Mouse (Mus musculus) neural tube, embryonic 14.5 days (tissue): ENCODE measurements around the gene Agap2. TPM values are rescaled to one million over a fixed set of nuclear protein-coding genes. Genes with fewer than 3 reads are reported as not detected.

Experiments used
- ATAC-seq: fragments of 200-750 bp; cut with Nextera tagmentation; 2 replicates; pipeline ENCODE4 v1.8.0; 2017; ENCODE audit warnings: low read depth, mild to moderate bottlenecking, moderate TSS enrichment, moderate library complexity
- H3K27ac ChIP-seq: fragments of 300-500 bp; sonication (generic); 2 replicates; pipeline ENCODE4 v1.5.1; 2014; ENCODE audit warnings: low read depth, mild to moderate bottlenecking, control low read depth, low read length, moderate library complexity, mixed read lengths
- H3K27me3 ChIP-seq: fragments of 300-500 bp; sonication (generic); 2 replicates; pipeline ENCODE4 v1.6.1; 2014; ENCODE audit warnings: low read length; ENCODE audit not compliant: control insufficient read depth, insufficient read depth
- H3K36me3 ChIP-seq: fragments of 300-500 bp; sonication (generic); 2 replicates; pipeline ENCODE4 v1.6.1; 2014; ENCODE audit warnings: low read length, mixed read lengths; ENCODE audit not compliant: control insufficient read depth, insufficient read depth
- H3K4me1 ChIP-seq: fragments of 300-500 bp; sonication (generic); 2 replicates; pipeline ENCODE4 v1.6.1; 2014; ENCODE audit warnings: low read length; ENCODE audit not compliant: control insufficient read depth, insufficient read depth
- H3K4me2 ChIP-seq: fragments of 300-500 bp; sonication (generic); 2 replicates; pipeline ENCODE4 v1.6.1; 2014; ENCODE audit warnings: mild to moderate bottlenecking, low read depth, low read length, control low read depth
- H3K4me3 ChIP-seq: fragments of 300-500 bp; sonication (generic); 2 replicates; pipeline ENCODE4 v1.5.1; 2014; ENCODE audit warnings: low read depth, low read length, control low read depth, mixed read lengths
- H3K9ac ChIP-seq: fragments of 300-500 bp; sonication (generic); replicated peaks from 2 replicates; pipeline ENCODE4 v1.6.1; 2014; ENCODE audit warnings: low read depth, mild to moderate bottlenecking, control low read depth, low read length, mixed read lengths
- H3K9me3 ChIP-seq: fragments of 300-500 bp; sonication (generic); 2 replicates; pipeline ENCODE4 v1.6.1; 2016; ENCODE audit warnings: low read length; ENCODE audit not compliant: control insufficient read depth
- WGBS: fragments of 180-500 bp; shearing (Covaris S2); extraction: QIAGEN DNeasy Blood & Tissue Kit; methylation state at CpG from one replicate; pipeline ENCODE4 v1.1.7; 2014; 5-methylcytosine and 5-hydroxymethylcytosine counted together
- polyA plus RNA-seq: library from polyadenylated mRNA; unstranded; fragments of >200 nt; fragmentation: Nextera tagmentation; extraction: Ambion mirVana; gene quantifications from 2 replicates; pipeline ENCODE4 v1.2.1, GENCODE M21; 2014

The Agap2 gene
- polyA plus RNA-seq, 1 experiment from 2014 or later: 10.6 TPM

DNA sequence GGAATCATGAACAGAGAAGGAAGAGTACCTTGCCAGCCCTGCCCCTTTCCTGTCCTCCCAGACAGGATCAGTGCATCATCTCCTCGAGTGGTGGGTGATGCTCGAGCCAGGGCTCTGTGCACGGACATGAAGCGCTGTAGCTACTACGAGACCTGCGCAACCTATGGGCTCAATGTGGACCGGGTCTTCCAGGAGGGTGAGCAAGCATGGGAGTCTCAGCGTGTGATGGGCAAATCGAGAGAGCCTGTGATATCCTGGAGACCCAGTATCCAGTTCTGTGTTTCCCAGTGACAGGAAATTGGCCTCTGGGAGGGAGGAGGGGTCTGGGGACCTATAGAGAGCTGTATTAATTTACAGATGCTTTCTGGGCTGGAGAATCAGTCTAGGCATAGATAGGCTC lies 10.0 kb downstream of the Agap2 start:
- H3K36me3 ChIP-seq: peaks cover 18% of the 10 kb centered on the region; the same call in 1 of the 2 replicates
- no peak overlapping the region for H3K4me2 ChIP-seq
- no peak for ATAC-seq
- H3K9ac ChIP-seq: no peak overlapping the region
- 80% methylated on average over 9 of the region's 9 CpGs for WGBS
- no peaks in the 10 kb centered on the region for H3K9me3 ChIP-seq
- peaks cover 21% of the 10 kb centered on the region for H3K4me1 ChIP-seq
- no peak overlapping the region for H3K4me3 ChIP-seq
- no peak overlapping the region for H3K27ac ChIP-seq
- H3K27me3 ChIP-seq: peaks cover 22% of the 10 kb centered on the region

- peaks cover 16% of the 10 kb centered on the region for H3K4me1 ChIP-seq
- H3K27me3 ChIP-seq: peaks cover 28% of the 10 kb centered on the region
- H3K36me3 ChIP-seq: peaks cover 18% of the 10 kb centered on the region; the same call in 1 of the 2 replicates
- no peak overlapping the region for H3K9ac ChIP-seq
- H3K9me3 ChIP-seq: no peaks in the 10 kb centered on the region
- H3K4me2 ChIP-seq: no peak overlapping the region
- H3K4me3 ChIP-seq: no peak overlapping the region
- WGBS: 79% methylated on average over 6 of the region's 6 CpGs
- H3K27ac ChIP-seq: no peak overlapping the region
- ATAC-seq: no peak
These were observed 10.5 kb downstream of the Agap2 start for GRCm38 (mm10) chr10:127085633-127086032.

- Histone ChIP-seq H3K27ac (no peak overlapping the region), H3K4me1 (peaks cover 10% of the 10 kb centered on the region), H3K4me2 (peak overlapping the region; percentile 20; the same call in 1 of the 2 replicates), H3K9ac (0 out of 2 replicates have a peak overlapping the region, but pooled peaks have one; percentile 34), H3K9me3 (no peaks in the 10 kb centered on the region), H3K27me3 (peaks cover 34% of the 10 kb centered on the region), H3K4me3 (0 out of 2 replicates have a peak overlapping the region, but pooled peaks have one; percentile 7), H3K36me3 (peaks cover 23% of the 10 kb centered on the region)
- peak; percentile 15; the same call in 1 of the 2 replicates for ATAC-seq
- 9% methylated on average over 57 of the region's 57 CpGs for WGBS
These were observed 15.7 kb downstream of the Agap2 start for GRCm38 (mm10) chr10:127090560-127091411.

DNA sequence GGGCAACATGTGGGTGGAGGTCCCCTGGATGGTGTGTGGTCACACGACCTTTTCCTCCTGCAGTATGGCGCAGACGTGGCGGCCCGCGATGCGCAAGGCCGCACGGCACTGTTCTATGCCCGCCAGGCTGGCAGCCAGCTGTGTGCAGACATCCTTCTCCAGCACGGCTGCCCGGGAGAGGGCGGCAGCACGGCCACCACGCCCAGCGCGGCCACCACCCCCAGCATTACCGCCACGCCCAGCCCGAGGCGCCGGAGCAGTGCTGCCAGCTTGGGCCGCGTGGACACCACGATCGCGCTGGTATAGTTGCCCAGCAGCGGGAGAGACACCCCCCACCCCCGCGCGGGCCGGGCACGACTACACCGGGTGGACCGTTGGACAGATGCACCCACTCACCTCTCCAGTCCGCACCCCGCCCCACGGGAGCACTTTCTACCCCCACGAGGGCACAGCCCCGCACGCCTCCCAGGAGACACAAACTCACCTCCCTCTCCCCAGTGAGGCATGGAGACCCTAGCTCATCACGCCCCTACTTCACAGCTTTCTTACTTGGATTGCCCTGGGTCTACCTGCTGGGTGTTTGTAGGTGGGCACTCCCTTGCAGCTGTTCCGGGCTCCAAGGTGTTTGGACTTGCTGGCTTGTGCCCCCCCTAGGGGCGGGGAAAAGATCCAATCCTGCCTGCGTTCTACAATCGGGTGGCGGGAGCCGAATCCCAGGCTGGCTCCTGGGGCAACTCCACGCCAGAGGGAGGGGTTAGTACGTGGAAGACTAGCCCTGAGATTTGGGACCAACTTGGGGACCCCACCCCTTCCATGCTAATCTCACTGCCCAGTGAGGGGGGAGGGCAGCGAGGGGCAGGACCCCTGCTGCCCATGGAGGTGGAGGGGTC lies 16.7 kb downstream of the Agap2 start:
- peak overlapping the region; percentile 20; the same call in 1 of the 2 replicates for H3K4me2 ChIP-seq
- peaks cover 32% of the 10 kb centered on the region for H3K36me3 ChIP-seq
- 7% methylated on average over 50 of the region's 51 CpGs for WGBS
- H3K4me1 ChIP-seq: peaks cover 10% of the 10 kb centered on the region
- H3K4me3 ChIP-seq: peak overlapping the region; percentile 7; the same call in 1 of the 2 replicates
- no peaks in the 10 kb centered on the region for H3K9me3 ChIP-seq
- 0 out of 2 replicates have a peak overlapping the region, but pooled peaks have one; percentile 34 for H3K9ac ChIP-seq
- H3K27ac ChIP-seq: no peak overlapping the region
- H3K27me3 ChIP-seq: peaks cover 34% of the 10 kb centered on the region
- peak; percentile 35; the same call in 1 of the 2 replicates for ATAC-seq

GRCm38 (mm10) chr10:127092742-127093141 lies 17.7 kb downstream of the Agap2 start:
- Histone ChIP-seq H3K9ac (no peak overlapping the region), H3K4me2 (no peak overlapping the region), H3K27me3 (peaks cover 33% of the 10 kb centered on the region), H3K9me3 (no peaks in the 10 kb centered on the region), H3K27ac (no peak overlapping the region), H3K4me3 (no peak overlapping the region), H3K36me3 (peaks cover 28% of the 10 kb centered on the region), H3K4me1 (peaks cover 10% of the 10 kb centered on the region)
- WGBS: 61% methylated on average over 4 of the region's 4 CpGs
- no peak for ATAC-seq

- no peak overlapping the region for H3K4me3 ChIP-seq
- peaks cover 10% of the 10 kb centered on the region for H3K4me1 ChIP-seq
- H3K4me2 ChIP-seq: no peak overlapping the region
- H3K9me3 ChIP-seq: no peaks in the 10 kb centered on the region
- H3K27me3 ChIP-seq: peaks cover 23% of the 10 kb centered on the region
- H3K9ac ChIP-seq: no peak overlapping the region
- peaks cover 40% of the 10 kb centered on the region for H3K36me3 ChIP-seq
- no peak for ATAC-seq
- H3K27ac ChIP-seq: no peak overlapping the region
- WGBS: 45% methylated on average over 7 of the region's 7 CpGs
These were observed 19.3 kb downstream of the Agap2 start for GRCm38 (mm10) chr10:127094382-127094802.

DNA sequence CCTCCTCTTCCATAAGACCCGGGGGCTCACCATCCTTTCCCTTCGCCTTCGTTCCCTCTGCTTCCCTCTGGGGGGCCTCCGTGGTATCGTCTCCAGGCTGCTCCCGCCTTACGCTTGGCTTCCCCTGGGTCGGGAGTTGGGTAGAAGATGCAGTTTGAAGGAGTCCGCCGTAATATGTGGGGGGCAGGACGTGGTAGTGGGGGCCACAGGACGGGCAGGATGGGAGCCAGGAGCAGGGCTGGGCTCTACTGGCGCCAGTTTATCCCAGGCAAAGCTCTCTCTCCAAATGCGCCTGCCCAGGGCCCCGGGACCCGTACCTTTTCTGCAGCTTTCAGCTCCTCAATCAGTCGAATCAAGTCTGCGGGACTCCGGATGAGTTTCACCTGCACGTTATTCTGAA lies 23.4 kb downstream of the Agap2 start:
- Histone ChIP-seq H3K27me3 (no peaks in the 10 kb centered on the region), H3K36me3 (peaks cover 39% of the 10 kb centered on the region), H3K9me3 (no peaks in the 10 kb centered on the region), H3K4me2 (no peak overlapping the region), H3K27ac (no peak overlapping the region), H3K4me1 (no peaks in the 10 kb centered on the region), H3K4me3 (no peak overlapping the region), H3K9ac (no peak overlapping the region)
- 79% methylated on average over 20 of the region's 20 CpGs for WGBS
- no peak for ATAC-seq

- H3K9me3 ChIP-seq: no peaks in the 10 kb centered on the region
- no peak overlapping the region for H3K4me3 ChIP-seq
- H3K27ac ChIP-seq: no peak overlapping the region
- no peaks in the 10 kb centered on the region for H3K4me1 ChIP-seq
- peaks cover 39% of the 10 kb centered on the region for H3K36me3 ChIP-seq
- no peak for ATAC-seq
- H3K4me2 ChIP-seq: no peak overlapping the region
- no peak overlapping the region for H3K9ac ChIP-seq
- no peaks in the 10 kb centered on the region for H3K27me3 ChIP-seq
- 92% methylated on average over 10 of the region's 10 CpGs for WGBS
These were observed 24.1 kb downstream of the Agap2 start for GRCm38 (mm10) chr10:127099191-127099590.
